Mouse (Mus musculus): ENCODE results near the gene Gm28047. TPM values are rescaled to one million over a fixed set of nuclear protein-coding genes. Genes with fewer than 3 reads are reported as not detected.
A peak's percentile ranks its signal among the peaks of the same experiment; 100 is the strongest.

Gene Gm28047
- polyA plus RNA-seq, 1 experiment from 2014 or later, result not detected

- Histone ChIP-seq H3K27ac (no peak overlapping the region), H3K4me1 (0 out of 2 replicates have a peak, but pooled peaks cover 3% of the 10 kb centered on the region), H3K4me2 (no peak overlapping the region), H3K36me3 (peaks cover 73% of the 10 kb centered on the region), H3K9ac (no peak overlapping the region), H3K9me3 (no peaks in the 10 kb centered on the region), H3K4me3 (no peak overlapping the region), H3K27me3 (no peaks in the 10 kb centered on the region)
- ATAC-seq (ENCODE audit: insufficient number of reproducible peaks, low FRiP score, low TSS enrichment, low read depth), result no peak
- WGBS, result 78% methylated on average over 9 of the region's 9 CpGs
These were observed 122.5 kb downstream of the Gm28047 start for GRCm38 (mm10) chr15:102502254-102502840.

- H3K4me2 ChIP-seq, result no peak overlapping the region
- no peak overlapping the region for H3K4me3 ChIP-seq
- WGBS, result 86% methylated on average over 19 of the region's 19 CpGs
- H3K9ac ChIP-seq, result no peak overlapping the region
- H3K9me3 ChIP-seq, result no peaks in the 10 kb centered on the region
- peaks cover 82% of the 10 kb centered on the region for H3K36me3 ChIP-seq
- no peak for ATAC-seq (ENCODE audit: insufficient number of reproducible peaks, low FRiP score, low TSS enrichment, low read depth)
- no peaks in the 10 kb centered on the region for H3K27me3 ChIP-seq
- 0 out of 2 replicates have a peak, but pooled peaks cover 3% of the 10 kb centered on the region for H3K4me1 ChIP-seq
- peak overlapping the region; percentile 24; the same call in 1 of the 2 replicates for H3K27ac ChIP-seq
These were observed 123.6 kb downstream of the Gm28047 start for GRCm38 (mm10) chr15:102501084-102501814.

DNA sequence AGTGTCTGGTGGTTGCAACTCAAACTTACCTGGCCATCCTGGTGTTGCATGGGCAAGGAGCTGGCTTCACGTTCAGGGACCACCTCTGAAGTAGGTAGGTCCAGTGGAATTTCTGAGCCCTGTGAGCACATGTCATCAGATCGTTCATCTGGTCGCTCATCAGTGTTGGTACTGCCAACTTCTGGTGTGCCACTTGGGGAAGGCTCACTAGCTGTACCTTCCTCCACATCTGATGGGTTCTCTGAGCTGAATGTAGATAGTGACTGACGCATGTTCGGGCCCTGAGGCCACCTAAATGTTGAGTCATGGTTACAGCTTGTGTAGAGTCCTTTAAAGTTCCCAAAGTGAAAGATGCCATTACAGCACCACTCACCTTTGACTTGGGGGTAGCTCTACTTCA, 124.4 kb downstream of the Gm28047 start:
- Histone ChIP-seq H3K36me3 (peaks cover 83% of the 10 kb centered on the region), H3K4me2 (no peak overlapping the region), H3K9me3 (no peaks in the 10 kb centered on the region), H3K9ac (no peak overlapping the region), H3K27ac (no peak overlapping the region), H3K4me3 (no peak overlapping the region), H3K4me1 (0 out of 2 replicates have a peak, but pooled peaks cover 3% of the 10 kb centered on the region), H3K27me3 (no peaks in the 10 kb centered on the region)
- no peak for ATAC-seq (ENCODE audit: insufficient number of reproducible peaks, low FRiP score, low TSS enrichment, low read depth)
- WGBS, result 83% methylated on average over 5 of the region's 5 CpGs

GRCm38 (mm10) chr15:102499851-102500250, 125.0 kb downstream of the Gm28047 start:
- Histone ChIP-seq H3K36me3 (peaks cover 83% of the 10 kb centered on the region), H3K27me3 (no peaks in the 10 kb centered on the region), H3K27ac (no peak overlapping the region), H3K4me3 (no peak overlapping the region), H3K4me1 (no peaks in the 10 kb centered on the region), H3K9me3 (no peaks in the 10 kb centered on the region), H3K4me2 (no peak overlapping the region), H3K9ac (no peak overlapping the region)
- ATAC-seq (ENCODE audit: insufficient number of reproducible peaks, low FRiP score, low TSS enrichment, low read depth), result no peak
- WGBS, result 84% methylated on average over 6 of the region's 6 CpGs

- 71% methylated on average over 3 of the region's 3 CpGs for WGBS
- peaks cover 83% of the 10 kb centered on the region for H3K36me3 ChIP-seq
- ATAC-seq (ENCODE audit: insufficient number of reproducible peaks, low FRiP score, low TSS enrichment, low read depth), result no peak
These were observed 125.5 kb downstream of the Gm28047 start for GRCm38 (mm10) chr15:102499370-102499769.

DNA sequence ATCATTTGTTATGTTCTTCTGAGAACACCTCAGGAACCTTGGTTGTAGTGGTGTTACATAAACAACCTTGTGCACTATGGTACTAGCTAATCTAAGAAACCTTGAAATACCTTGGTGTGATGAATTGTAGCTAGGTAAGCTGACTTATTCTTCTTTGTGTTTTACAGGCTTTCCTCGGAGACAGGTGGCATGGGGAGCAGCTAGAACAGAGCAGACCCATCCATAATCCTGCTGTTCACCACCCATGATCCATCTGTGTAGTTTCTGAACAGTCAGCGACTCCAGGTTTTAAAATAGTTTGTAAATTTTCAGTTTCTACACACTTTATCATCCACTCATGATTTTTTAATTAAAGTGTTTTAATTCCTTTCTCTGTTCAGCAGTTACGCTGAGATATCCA, 126.5 kb downstream of the Gm28047 start:
- Histone ChIP-seq H3K36me3 (peaks cover 82% of the 10 kb centered on the region), H3K4me1 (no peaks in the 10 kb centered on the region), H3K4me2 (no peak overlapping the region), H3K27ac (no peak overlapping the region), H3K4me3 (no peak overlapping the region), H3K9ac (no peak overlapping the region), H3K9me3 (no peaks in the 10 kb centered on the region), H3K27me3 (no peaks in the 10 kb centered on the region)
- WGBS, result 87% methylated on average over 3 of the region's 3 CpGs
- no peak for ATAC-seq (ENCODE audit: insufficient number of reproducible peaks, low FRiP score, low TSS enrichment, low read depth)

More at GRCm38 (mm10) chr15:102499370-102499769, 125.5 kb downstream of the Gm28047 start:
- no peaks in the 10 kb centered on the region for H3K27me3 ChIP-seq
- H3K4me3 ChIP-seq, result no peak overlapping the region
- H3K9me3 ChIP-seq, result no peaks in the 10 kb centered on the region
- H3K27ac ChIP-seq, result no peak overlapping the region
- no peak overlapping the region for H3K4me2 ChIP-seq
- H3K9ac ChIP-seq, result no peak overlapping the region
- H3K4me1 ChIP-seq, result no peaks in the 10 kb centered on the region

DNA sequence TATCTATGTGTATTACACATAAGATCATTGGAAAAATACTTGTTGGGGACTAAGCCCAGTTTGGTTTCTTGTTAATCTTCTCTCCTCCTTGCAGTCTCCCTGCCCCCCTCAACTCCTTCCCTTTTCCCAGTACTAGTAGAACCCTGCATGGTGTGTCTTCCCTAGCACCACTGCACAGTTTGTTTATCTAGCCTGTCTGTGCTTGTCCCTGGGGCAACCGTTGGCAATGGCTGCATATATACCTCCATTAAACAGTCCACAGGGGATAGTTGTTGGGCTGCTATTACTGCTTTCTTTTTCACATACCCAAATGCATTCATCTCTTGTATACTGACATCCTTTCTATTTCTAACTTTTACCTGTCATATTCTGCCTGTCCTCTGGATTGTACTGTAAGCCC, 137.2 kb downstream of the Gm28047 start:
- no peak for ATAC-seq (ENCODE audit: insufficient number of reproducible peaks, low FRiP score, low TSS enrichment, low read depth)

DNA sequence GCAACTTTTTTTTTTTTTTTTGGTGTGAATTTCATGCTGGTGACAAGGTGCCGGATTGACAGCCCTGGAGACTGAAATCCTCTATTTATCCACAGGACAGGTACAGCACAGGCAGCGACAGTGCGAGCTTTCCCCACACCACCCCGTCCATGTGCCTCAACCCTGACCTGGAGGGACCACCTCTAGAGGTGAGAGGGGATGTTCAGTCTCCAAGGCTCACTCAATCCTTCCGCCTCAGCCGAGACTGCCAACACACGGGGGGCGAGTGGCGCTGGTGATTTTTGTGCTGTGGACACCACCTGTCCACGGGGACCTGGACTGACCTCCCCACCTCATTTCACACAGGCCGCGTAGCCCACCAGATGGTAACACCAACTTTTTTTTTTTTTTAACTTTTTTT, 139.0 kb downstream of the Gm28047 start:
- Histone ChIP-seq H3K4me3 (no peak overlapping the region), H3K27ac (no peak overlapping the region), H3K4me2 (no peak overlapping the region), H3K27me3 (no peaks in the 10 kb centered on the region), H3K4me1 (no peaks in the 10 kb centered on the region), H3K9me3 (no peaks in the 10 kb centered on the region), H3K9ac (no peak overlapping the region), H3K36me3 (peaks cover 82% of the 10 kb centered on the region)
- WGBS, result 84% methylated on average over 12 of the region's 12 CpGs
- ATAC-seq (ENCODE audit: insufficient number of reproducible peaks, low FRiP score, low TSS enrichment, low read depth), result no peak

More for the DNA sequence above, 137.2 kb downstream of the Gm28047 start:
- Histone ChIP-seq H3K27me3 (no peaks in the 10 kb centered on the region), H3K4me3 (no peak overlapping the region), H3K4me2 (no peak overlapping the region), H3K9me3 (no peaks in the 10 kb centered on the region), H3K36me3 (peaks cover 77% of the 10 kb centered on the region), H3K4me1 (no peaks in the 10 kb centered on the region), H3K27ac (no peak overlapping the region), H3K9ac (no peak overlapping the region)
- 73% methylated on average over 1 of the region's 1 CpGs for WGBS

- Histone ChIP-seq H3K9me3 (no peaks in the 10 kb centered on the region), H3K4me1 (no peaks in the 10 kb centered on the region), H3K36me3 (peaks cover 75% of the 10 kb centered on the region), H3K4me3 (no peak overlapping the region), H3K4me2 (no peak overlapping the region), H3K27me3 (no peaks in the 10 kb centered on the region), H3K9ac (no peak overlapping the region), H3K27ac (no peak overlapping the region)
- WGBS, result 84% methylated on average over 3 of the region's 3 CpGs
- no peak for ATAC-seq (ENCODE audit: insufficient number of reproducible peaks, low FRiP score, low TSS enrichment, low read depth)
These were observed 141.7 kb downstream of the Gm28047 start for GRCm38 (mm10) chr15:102483136-102483535.

DNA sequence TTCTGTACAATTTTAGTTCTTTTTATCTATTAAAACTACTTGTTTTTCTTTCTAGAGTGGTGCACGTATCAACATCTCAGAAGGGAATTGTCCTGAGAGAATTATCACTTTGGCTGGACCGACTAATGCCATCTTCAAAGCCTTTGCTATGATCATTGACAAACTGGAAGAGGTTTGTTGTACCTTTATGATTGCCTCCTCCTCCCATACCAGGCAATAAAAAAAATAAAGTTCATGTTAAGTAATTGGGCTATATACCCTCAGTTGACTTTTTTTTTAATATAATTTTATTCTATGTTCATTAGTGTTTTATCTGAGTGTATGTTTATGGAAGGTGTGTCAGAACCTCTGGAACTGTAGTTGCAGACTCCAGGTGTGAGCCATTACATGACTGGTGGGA, 150.3 kb downstream of the Gm28047 start:
- 90% methylated on average over 2 of the region's 2 CpGs for WGBS
- no peak overlapping the region for H3K9ac ChIP-seq
- H3K27me3 ChIP-seq, result no peaks in the 10 kb centered on the region
- H3K4me3 ChIP-seq, result no peak overlapping the region
- H3K9me3 ChIP-seq, result no peaks in the 10 kb centered on the region
- ATAC-seq (ENCODE audit: insufficient number of reproducible peaks, low FRiP score, low TSS enrichment, low read depth), result no peak
- no peak overlapping the region for H3K4me2 ChIP-seq
- H3K36me3 ChIP-seq, result peaks cover 55% of the 10 kb centered on the region
- H3K4me1 ChIP-seq, result peaks cover 7% of the 10 kb centered on the region; the same call in 1 of the 2 replicates
- no peak overlapping the region for H3K27ac ChIP-seq

All from limb, embryonic 15.5 days (tissue).